Mouse (Mus musculus): ENCODE measurements around the gene Vwc2l. TPM values are rescaled to one million over a fixed set of nuclear protein-coding genes. Genes with fewer than 3 reads are reported as not detected.

The Vwc2l gene
- not detected for total RNA-seq (2021)
- long read RNA-seq, experiment 1 = 0 reads
- long read RNA-seq, experiment 2 = 0 reads

DNA sequence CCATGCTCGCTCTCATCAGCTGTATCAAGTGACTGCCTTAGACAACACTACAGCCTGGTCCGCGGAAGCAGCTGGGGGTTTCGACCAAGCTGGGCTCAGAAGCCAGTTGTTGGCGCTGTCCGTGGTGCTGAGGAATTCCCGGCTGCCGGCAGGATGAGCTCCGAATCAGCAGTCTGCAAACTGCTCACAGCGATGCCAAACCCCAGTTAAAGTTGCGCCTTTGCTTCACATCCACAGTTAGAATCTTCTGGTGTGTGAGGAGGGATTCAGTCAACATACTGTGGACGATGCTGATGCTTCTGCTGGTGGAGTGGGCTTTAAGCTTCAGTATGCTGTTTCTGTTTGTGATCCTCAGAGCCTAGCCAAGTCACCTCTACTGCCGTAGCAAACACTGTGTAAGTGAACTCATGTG lies at the start of gene Vwc2l:
Vwc2l (plus strand) TSS at position 61 of the 412 bp plus-strand sequence.
- DNase-seq = peak in 1 of 2 experiments; percentile 12
- intact Hi-C loops (cut with DNase I) = no loop called here

DNA sequence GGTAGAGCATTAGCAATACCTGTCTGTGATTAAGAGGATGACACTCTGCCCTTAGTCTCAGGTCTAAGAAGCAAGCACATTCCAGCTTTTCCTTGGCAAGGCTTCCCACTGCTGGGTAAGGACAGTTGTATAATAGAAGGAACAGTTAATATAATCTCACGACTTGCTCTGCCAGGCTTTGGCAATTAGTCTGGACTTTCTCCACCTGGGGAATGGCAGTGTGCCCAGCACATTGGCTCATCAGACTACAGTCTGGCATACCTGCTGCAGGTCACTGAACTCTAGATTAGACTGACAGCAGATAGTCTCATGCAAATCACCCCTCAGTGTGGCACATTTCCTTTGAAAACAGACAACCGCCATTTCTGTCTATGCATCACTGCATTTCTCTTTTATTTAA lies 33.0 kb upstream of the Vwc2l start:
- intact Hi-C loops (cut with DNase I) = no loop called here
- DNase-seq = no peak

DNA sequence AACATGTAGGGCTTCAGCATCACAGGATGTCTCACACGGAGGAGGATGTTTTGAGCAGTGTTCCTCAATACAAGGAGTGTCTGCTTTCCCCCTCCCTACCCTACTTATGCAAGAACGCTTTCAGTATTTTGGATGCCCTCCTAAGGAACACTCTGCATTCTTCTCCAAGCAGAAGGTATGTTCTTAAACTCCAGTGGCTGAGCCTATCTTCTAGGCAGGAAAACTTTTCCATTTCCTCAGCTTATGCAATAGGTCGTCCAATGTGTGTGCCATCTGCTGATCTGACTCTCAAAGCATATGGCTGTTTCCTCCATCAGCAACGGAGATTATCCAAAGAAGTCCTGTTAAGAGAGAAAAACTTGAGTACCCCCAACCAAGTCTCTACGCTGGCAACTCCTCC lies 25.2 kb upstream of the Vwc2l start:
- intact Hi-C loops (cut with DNase I) = no loop called here
- DNase-seq = no peak

DNA sequence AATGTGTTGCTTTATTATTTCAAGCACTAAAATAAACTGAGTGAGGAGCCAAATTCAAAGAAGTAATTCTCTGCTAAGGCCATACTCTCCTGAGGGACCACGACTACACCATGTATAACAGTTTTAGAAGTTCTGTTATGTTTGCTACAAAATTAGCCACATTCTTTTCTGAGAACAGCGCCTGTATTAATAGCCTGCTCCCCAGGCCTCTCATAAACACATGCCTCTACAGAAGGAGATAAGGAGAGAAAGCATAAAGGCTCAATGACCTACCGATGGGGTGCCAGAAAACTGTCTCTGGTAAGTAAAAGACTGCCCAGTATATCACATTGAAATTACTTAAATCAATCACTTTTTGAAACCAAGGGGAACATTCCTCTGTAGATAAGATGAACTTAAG lies 21.6 kb upstream of the Vwc2l start:
- DNase-seq = no peak
- intact Hi-C loops (cut with DNase I) = no loop called here

DNA sequence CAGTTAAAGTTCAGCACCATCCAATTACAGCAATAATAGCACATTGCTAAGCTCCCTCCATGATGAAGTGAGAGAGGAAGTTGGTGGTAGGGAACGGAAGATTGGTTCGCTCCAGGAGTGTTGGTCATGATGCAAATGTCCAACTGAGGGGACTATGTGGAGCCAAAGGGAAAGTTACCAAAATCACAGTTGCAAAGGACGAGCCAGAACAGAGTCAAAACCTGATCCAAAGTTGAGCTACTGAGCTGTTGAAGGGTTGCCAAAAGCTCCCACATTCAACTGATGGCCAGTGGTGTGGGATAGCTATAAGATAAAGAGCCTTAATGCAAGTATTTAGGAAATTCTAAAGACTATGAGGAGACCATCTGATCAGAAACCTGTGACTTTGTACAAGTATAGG lies 19.7 kb upstream of the Vwc2l start:
- intact Hi-C loops (cut with DNase I) = no loop called here
- DNase-seq = no peak

DNA sequence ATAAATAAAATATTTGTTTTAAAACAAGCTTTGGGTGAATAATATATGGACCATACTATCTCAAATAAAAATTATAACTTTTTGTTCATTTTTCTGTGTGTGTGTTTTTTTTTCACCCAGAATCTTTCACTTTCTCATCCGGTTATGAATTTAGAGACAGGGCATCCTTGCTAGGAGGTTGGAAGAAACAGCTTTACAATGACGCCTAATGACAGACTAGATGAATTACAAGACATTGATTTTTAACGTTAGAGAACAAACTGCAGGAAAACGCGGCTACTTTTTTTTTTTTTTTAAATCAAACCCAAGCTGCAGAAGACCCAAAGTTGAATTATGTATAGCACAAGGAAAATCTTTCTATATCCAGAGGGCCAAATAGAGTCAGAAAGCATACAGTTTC lies 470 bp upstream of the Vwc2l start:
- intact Hi-C loops (cut with DNase I) = no loop called here
- DNase-seq = no peak

DNA sequence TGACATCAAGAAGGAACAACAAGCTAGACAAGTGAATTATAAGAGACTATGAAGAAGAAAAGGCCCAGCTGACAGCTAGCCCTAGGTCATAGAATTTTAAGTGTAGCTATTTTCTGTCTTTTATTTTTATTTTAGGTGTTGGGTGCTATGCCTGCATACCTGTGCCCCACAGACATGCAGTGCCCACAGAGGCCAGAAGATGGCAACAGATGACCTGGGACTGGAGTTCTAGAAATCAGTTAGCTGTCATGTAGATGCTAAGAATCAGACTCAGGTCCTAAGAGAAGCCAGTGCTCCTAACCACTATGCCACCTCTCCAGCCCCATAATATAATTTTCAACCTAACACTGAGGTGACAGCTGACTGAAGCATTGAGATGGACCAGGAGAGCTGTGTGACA lies 61.6 kb downstream of the Vwc2l start:
- intact Hi-C loops (cut with DNase I) = no loop called here
- DNase-seq = no peak

DNA sequence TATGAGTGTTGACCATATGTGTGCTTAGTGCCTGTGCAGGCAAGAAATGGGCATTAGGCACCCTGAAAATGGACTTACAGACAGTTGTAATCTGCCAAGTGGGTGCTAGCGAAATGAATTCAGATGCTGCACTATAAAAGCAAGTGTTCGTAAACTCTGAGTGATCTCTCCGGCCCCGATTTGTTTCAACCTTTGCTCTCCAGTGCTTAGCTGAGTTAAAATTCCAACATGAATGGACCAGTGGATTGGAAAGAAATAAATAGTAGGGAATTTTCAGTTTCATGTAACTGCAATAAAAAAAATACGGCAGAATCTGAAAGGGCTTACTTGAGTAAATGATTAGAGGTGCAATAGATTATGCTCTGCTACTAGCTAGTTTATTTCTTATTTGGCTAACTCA lies 66.1 kb downstream of the Vwc2l start:
- intact Hi-C loops (cut with DNase I) = no loop called here
- DNase-seq = no peak

DNA sequence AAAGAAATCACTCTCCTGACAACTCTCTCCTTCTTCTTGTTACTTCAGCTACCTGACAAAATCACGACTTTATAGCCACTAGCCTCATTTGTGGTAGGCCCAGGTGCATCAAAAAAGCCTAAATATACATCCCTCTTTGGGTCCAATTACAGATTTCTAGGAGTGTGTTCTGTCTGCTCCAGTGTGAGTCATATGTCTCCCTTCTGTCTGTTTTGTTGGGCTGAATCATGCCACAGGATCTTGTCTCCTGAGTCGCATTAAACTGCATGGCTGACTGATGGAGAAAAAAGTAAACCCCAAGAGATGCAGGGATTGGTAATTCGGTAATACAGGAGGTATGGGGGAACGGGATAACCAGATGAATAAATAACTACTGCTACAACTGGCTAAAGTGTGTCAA lies 69.6 kb downstream of the Vwc2l start:
- intact Hi-C loops (cut with DNase I) = no loop called here
- DNase-seq = no peak

DNA sequence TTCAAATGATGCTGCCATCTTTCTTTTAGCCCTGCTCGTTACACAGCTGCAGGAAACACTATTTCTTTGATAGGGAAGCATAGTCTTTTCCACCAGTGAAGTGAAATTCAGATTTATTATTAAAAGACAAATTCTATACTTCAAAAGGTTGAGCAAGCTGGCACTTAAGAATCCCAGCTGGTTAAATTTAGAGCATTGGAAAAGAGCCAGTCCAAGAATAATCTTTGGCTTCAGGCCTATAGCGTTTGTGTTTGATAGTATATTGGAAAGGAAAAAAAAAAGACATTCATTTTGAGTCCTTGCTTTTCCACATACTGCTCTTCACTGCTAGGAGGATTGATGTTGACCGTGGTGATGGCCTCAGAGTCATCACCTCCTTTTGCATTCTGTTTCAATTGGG lies 77.9 kb downstream of the Vwc2l start:
- no peak for DNase-seq
- intact Hi-C loops (cut with DNase I) = no loop called here

DNA sequence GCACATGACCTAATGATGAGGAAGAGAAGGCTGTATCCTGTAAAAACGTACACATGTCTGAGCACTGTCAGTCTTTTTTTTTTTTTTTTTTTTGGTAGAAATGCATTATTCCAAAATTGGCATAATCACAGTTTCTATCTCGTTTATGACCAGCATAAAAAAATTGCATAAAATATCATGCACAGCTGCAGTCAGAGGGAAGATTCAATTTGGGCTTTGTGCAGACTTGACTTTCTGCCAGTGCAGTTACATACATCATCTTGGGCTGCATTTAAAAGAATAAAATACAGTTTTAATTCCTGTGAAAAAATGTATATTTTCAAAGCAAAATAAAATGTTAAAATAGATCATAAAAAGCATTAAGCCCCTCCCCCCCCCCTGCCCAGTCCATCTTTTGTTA lies 97.6 kb downstream of the Vwc2l start:
- no peak for DNase-seq
- intact Hi-C loops (cut with DNase I) = no loop called here

DNA sequence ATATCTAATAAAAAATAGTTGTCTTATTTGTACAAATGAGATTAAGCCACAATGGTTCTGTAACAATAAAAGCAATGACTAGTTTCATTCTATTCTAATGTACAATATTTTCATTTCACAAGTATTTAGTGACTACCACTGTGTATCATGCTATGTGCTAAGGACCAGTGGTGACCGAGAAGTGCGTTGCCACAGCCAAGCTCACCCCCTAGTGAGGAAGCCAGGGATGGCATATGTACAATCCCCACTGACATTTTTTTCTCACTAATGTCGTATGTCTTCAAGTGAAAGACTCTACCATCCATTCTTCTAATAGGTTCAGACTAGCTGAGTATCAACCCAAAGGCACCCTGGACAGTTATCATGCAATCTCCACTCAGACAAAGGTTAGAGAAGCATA lies 107.7 kb downstream of the Vwc2l start:
- intact Hi-C loops (cut with DNase I) = no loop called here
- no peak for DNase-seq

DNA sequence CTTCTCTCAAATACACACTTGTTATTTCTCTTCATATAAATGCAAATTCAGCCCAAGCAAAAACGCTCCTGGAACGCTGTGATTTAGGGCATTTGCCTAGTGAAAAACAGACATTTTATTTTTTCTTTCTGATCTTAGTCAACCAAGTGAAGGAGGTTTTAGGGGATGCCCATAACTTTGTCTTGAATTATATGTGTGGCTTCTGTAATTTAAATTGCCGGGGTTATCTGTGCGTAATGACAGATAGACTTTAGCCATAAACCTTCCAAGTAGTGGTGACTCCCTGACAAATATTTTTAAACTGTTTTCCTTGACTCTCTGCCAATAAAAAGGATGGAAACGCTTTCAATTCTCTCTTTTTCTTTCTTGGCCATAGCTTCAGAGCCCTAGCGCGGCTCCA lies 116.7 kb downstream of the Vwc2l start:
- no peak for DNase-seq
- intact Hi-C loops (cut with DNase I) = no loop called here

DNA sequence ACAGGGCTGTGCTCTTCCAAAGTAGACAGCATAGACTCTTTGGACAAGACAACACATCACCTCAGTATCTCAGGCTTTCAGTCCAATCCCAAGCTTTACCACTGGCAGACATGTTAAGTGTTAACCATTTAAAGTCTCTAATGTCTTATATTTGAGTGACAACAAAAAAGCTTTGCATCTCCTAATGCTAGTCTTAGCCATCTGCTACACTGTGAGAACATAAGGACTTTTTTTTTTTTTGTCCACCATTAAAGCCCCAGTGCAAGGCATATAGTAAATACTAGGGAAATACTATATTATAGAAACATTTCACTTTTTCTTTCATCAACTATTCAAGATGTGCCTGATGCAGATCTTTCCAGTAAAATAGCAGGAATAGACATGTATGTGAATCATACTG lies 119.8 kb downstream of the Vwc2l start:
- intact Hi-C loops (cut with DNase I) = no loop called here
- DNase-seq = no peak

DNA sequence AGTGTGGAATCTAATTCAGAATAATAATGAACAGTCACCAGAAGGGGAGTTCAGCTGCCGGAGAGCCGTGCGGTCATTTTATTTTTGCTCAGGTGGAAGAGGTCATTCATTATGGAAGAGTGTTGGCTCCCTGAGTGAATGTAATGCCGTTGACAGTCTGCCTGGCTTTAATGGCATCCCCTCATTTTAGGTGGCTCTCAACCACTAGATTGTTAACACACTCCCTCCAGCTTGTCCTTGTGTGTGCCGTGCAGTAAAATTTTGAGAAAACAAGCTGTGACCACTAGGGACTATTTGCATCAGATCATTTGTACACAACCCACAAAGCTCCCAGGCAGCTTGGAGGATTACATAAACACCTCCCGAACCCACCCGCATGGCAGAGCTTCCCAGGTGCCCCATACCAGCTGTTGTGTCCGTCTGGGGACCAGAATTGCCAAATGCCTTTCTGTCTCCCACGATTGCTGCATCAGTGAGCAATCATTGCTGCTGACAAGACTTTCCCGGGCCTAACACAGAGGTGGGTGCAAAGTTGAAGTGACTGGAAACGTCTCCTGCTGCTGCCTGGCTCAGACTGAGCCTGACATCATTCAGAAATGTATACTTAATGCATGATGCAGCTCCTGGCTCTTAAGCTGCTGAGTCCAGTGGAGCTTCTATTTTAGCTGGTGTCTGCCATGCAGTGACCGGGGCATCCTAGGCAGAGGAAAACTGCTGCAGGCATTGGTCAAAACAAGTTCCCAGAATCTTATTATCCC lies 126.3 kb downstream of the Vwc2l start:
- peak in 1 of 2 experiments; percentile 3 for DNase-seq
- intact Hi-C loops (cut with DNase I) = no loop called here

DNA sequence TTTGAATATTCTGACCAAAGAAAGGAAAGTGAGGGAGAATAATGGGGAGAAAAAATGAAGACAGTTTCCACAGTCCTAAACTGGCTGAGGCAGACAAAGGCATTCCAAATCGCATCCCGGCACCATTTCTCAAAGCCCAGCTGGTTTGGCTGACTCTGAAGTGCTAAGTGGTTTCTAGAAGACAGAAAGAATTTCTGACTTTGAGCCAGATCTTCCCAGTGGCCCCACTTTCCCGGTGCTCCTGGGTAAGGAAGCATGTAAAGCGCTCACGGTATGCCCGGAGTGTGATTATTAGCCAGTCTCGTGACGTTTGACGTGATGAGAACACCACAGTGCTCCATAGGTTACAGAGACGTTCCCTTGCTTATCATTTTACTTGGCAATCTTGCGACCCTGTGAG lies 127.9 kb downstream of the Vwc2l start:
- intact Hi-C loops (cut with DNase I) = no loop called here
- no peak for DNase-seq

DNA sequence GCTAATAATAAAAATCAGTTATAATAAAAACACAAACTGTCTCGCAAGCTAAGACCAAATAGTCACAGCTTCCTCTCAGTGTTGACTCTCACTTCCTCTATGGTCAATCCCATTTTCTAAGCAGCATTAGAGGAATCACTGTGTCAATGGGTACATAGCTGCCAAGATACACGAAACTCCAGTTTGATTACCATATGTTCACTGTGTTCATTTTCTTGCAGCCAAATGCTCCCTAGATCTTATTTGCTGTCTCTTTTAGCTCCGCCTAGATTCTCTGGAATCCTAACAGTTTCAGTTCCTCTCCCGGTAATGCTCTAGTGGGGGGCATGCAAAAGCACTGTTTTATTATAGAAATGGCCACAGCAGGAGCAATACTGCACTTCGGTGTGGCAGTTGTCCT lies 130.4 kb downstream of the Vwc2l start:
- intact Hi-C loops (cut with DNase I) = no loop called here
- DNase-seq = no peak

DNA sequence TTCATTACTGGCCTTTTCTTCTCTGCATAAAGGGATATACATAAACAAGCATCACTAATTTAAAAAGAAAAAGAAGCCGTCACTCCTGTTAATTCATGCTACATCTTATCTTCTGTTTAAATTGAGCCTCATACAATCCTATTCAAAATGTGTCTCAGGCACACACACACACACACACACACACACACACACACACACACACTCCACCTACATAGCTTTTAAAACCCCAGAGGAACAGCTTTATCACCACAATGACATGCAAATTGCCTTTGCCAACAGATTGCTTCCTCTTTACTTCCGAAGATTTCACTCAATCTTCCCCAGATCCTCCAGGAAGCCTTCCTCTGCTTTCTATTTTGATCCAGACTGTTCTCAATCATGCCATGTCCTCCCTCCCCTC lies 136.2 kb downstream of the Vwc2l start:
- intact Hi-C loops (cut with DNase I) = no loop called here
- DNase-seq = no peak

DNA sequence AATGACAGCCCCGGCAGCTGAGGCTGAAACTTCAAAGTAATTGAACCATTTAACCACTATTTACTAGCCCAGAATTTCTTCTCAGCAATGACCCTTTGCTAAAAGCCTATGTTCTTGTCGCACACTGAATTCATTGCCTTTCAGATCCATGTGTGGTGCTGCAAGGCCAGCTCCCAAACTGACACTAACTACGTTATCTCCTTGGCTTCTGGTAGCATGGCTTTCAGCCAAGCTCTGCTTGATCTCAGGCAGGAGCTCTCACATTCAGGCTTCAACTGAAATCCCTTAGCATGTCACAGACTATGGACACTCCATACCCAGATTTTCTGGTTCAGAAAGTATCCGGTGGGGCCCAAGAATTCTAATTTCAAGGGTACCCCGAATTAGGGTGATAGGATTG lies 140.6 kb downstream of the Vwc2l start:
- intact Hi-C loops (cut with DNase I) = no loop called here
- DNase-seq = no peak

DNA sequence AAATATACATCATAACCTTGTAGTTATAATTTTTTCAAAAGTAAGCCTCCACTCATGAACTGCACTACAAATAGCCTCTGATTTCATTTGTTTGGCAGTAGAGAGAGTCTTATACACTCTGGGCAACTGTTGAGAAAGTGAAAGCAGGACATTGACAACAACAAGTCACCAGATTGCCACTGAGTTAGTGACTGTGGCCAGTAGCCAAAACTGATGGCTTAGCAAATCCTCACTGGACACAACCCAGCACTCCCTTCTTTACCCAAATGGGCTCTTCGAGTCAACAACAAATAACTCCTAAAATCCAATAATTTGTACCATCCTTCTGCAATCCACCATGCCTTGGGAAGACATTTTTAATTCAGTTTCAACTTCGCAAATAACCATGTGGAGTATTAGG lies 155.0 kb downstream of the Vwc2l start:
- intact Hi-C loops (cut with DNase I) = loop anchor here (5.0 kb wide), 1 partner anchor 213 kb away; no protein-coding TSS in a partner anchor
- no peak for DNase-seq

DNA sequence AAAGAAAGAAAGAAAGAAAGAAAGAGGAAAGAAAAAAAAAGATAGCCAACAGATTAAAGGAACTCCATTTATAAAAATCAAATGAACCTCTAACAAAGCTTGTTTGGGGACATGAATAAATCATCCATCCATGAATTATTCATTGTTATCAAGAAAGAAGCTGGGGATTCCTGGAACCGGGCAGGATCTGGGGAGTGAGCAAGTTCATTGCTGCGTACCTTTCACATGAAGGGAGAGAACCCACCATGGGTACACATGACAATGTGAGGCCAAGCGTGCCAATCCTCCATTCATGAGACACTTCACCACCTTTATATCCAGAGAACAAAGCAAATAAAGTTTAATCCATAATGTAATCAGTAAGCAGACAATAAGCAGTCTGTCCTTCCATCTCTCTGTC lies 155.8 kb downstream of the Vwc2l start:
- DNase-seq = no peak
- intact Hi-C loops (cut with DNase I) = loop anchor here (5.0 kb wide), 1 partner anchor 214 kb away; no protein-coding TSS in a partner anchor

DNA sequence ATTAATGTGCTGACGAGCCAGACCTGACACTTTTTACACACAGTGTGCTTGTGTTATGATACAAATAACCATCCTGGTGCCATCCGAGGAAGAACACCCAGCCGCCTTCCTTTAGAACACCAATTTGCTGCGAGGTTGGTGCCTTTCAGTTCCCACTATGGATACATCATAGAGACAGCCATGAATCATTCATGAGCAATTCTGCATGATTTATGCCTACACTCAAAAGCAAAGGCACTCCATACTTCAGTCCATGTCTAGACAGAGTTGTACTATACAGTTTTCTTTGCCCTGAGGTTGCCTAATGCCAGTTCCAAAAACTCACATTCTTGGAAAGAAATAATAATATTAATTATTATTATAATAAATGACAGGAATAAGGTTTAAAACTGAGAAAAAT lies 158.6 kb downstream of the Vwc2l start:
- intact Hi-C loops (cut with DNase I) = loop anchor here (5.0 kb wide), 1 partner anchor 217 kb away; no protein-coding TSS in a partner anchor
- DNase-seq = no peak

DNA sequence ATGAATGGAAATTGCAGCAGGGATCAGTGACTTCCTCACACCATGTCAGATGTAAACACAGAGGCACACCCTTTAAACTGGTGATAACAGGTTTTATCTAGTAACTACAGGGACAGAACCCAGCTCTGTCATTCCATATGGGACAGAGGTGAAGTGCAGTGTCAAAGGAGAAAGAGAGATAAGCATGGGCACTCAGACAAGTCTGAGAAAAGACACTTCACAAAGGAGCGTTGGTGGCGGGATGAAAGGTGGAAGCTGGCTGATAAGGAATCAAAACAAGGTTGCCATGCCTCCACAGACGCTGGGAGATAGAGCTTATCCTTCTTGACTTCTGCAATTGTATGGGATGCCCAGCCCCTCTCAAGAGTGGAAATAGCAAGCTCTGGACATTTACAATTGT lies 176.8 kb downstream of the Vwc2l start:
- no peak for DNase-seq
- intact Hi-C loops (cut with DNase I) = no loop called here
